Mouse (Mus musculus) kidney, embryonic 15.5 days (tissue): Measurements from ENCODE around the gene Pla2r1. TPM values are rescaled to one million over a fixed set of nuclear protein-coding genes. Genes with fewer than 3 reads are reported as not detected.

ENCODE experiments used
- ATAC-seq: fragments of 200-750 bp; cut with Nextera tagmentation; replicated peaks from 2 replicates; pipeline ENCODE4 v1.8.0; 2017; ENCODE audit warnings: moderate TSS enrichment; ENCODE audit not compliant: low FRiP score
- H3K27ac ChIP-seq: fragments of 300-500 bp; sonication (generic); 2 replicates; pipeline ENCODE4 v1.5.1; 2015; ENCODE audit warnings: mild to moderate bottlenecking, inconsistent platforms
- H3K27me3 ChIP-seq: fragments of 300-500 bp; sonication (generic); 2 replicates; pipeline ENCODE4 v1.6.1; 2015; ENCODE audit warnings: inconsistent platforms
- H3K36me3 ChIP-seq: fragments of 300-500 bp; sonication (generic); 2 replicates; pipeline ENCODE4 v1.6.1; 2015; ENCODE audit warnings: inconsistent platforms
- H3K4me1 ChIP-seq: fragments of 300-500 bp; sonication (generic); 2 replicates; pipeline ENCODE4 v1.6.1; 2015; ENCODE audit warnings: inconsistent platforms
- H3K4me2 ChIP-seq: fragments of 300-500 bp; sonication (generic); 2 replicates; pipeline ENCODE4 v1.6.1; 2015; ENCODE audit warnings: moderate library complexity, mild to moderate bottlenecking, inconsistent platforms
- H3K4me3 ChIP-seq: fragments of 300-500 bp; sonication (generic); replicated peaks from 2 replicates; pipeline ENCODE4 v1.5.1; 2015; ENCODE audit warnings: mild to moderate bottlenecking, inconsistent platforms
- H3K9ac ChIP-seq: fragments of 300-500 bp; sonication (generic); 2 replicates; pipeline ENCODE4 v1.6.1; 2015; ENCODE audit warnings: mild to moderate bottlenecking, inconsistent platforms
- H3K9me3 ChIP-seq: fragments of 300-500 bp; sonication (generic); replicated peaks from 2 replicates; pipeline ENCODE4 v1.6.1; 2016; ENCODE audit warnings: inconsistent platforms
- WGBS: fragments of 180-500 bp; shearing (Covaris S2); methylation state at CpG from one replicate; pipeline ENCODE4 v1.1.7; 2015; ENCODE audit warnings: mixed read lengths; 5-methylcytosine and 5-hydroxymethylcytosine counted together
- polyA plus RNA-seq: library from polyadenylated mRNA; unstranded; fragments of >200 nt; fragmentation: Nextera tagmentation; extraction: Ambion mirVana; gene quantifications from 2 replicates; pipeline ENCODE4 v1.2.1, GENCODE M21; 2015

Pla2r1 gene
- polyA plus RNA-seq, 1 experiment from 2014 or later, result 4.0 TPM

DNA sequence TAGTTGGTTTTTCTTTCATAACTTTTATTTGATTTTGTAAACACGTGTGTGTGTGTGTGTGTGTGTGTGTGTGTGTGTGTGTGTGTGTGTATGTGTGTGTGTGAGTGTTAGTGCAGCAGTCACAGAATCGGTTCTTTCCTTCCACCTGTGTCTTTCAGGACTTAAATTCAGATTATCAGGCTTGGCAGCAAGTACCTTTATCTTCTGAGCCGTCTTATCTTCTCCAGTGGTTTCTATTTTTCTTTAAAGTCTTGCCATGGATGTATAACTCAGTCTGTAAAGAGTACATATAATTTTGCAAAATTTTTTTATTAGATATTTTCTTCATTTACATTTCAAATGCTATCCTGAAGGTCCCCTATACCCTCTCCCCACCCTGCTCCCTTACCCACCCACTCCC, 165.7 kb downstream of the Pla2r1 start:
- Histone ChIP-seq H3K4me3 (no peak overlapping the region), H3K27me3 (peaks cover 3% of the 10 kb centered on the region; the same call in 1 of the 2 replicates), H3K27ac (no peak overlapping the region), H3K36me3 (no peaks in the 10 kb centered on the region), H3K9ac (no peak overlapping the region), H3K4me1 (peaks cover 12% of the 10 kb centered on the region), H3K4me2 (no peak overlapping the region), H3K9me3 (no peaks in the 10 kb centered on the region)
- WGBS, result 69% methylated on average over 3 of the region's 3 CpGs
- ATAC-seq, result no peak

DNA sequence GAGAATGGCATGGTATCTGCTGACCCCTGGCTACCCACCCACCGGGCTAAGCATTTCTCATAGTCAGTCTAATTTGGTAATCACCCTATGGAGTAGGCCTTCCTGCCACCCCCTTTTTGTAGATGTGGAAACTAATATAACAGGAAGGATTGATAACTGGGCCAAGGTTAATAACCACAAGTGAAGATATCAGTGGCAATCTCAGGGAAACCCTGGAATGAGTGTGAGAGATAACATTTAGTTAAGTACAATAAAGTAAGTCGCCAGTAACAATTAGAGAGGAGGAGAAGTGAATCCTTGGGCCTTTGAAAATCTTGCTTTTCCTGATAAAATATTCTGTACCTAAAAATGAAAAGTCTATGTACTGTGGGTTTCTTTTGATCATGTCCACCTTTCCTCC, 166.3 kb downstream of the Pla2r1 start:
- Histone ChIP-seq H3K36me3 (no peaks in the 10 kb centered on the region), H3K4me2 (no peak overlapping the region), H3K9ac (no peak overlapping the region), H3K27me3 (peaks cover 6% of the 10 kb centered on the region; the same call in 1 of the 2 replicates), H3K27ac (no peak overlapping the region), H3K4me1 (peaks cover 14% of the 10 kb centered on the region), H3K4me3 (no peak overlapping the region), H3K9me3 (no peaks in the 10 kb centered on the region)
- 81% methylated on average over 2 of the region's 2 CpGs for WGBS
- ATAC-seq, result no peak

DNA sequence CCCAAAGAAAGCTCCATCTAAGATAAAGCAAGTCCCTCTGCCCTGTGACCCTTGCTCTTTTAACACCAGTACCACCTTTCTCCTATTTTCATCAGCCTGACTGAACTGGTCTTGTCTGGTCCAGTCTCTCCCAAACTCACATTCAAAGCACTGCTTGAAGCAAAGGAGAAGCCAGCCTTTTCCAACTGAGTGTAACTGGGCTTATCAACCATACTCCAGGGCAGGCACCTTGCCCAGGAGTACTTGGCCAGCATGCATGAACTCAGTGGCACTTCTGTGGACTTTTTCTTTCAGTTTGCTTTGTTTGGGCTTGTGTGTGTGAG, 168.4 kb downstream of the Pla2r1 start:
- Histone ChIP-seq H3K4me2 (no peak overlapping the region), H3K4me1 (peaks cover 14% of the 10 kb centered on the region), H3K9me3 (no peaks in the 10 kb centered on the region), H3K27me3 (peaks cover 6% of the 10 kb centered on the region; the same call in 1 of the 2 replicates), H3K36me3 (no peaks in the 10 kb centered on the region), H3K9ac (no peak overlapping the region), H3K4me3 (no peak overlapping the region), H3K27ac (no peak overlapping the region)
- ATAC-seq, result no peak

DNA sequence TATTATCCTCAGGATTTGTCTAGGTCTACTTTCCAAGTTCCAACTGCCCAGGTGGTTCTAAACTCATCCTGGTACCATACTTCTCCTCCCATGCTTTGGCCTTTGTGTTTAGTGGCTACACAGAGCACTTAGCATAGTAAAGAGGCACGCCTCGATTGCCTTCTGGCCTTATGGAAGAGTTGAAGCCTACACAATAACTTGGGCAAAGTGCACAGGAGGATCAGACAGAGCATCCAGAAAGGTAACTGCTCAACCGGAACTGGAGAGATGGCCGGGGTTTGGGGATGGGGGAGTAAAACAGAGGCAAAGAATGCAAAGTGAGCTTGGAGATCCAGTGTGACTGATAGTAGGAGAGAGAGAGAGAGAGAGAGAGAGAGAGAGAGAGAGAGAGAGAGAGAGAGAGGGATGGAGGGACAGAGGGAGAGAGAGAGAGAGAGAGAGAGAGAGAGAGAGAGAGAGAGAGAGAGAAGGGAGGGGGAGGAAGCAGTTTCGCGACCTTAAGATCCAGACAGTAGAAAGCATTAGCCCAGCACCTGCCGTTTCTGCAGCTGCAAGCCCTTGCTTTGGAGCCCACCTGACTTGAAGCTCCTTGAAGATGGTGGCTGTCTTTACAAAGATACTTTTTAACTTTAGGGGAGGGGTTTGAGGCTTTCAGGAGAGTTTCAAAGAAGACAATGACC, 168.9 kb downstream of the Pla2r1 start:
- Histone ChIP-seq H3K4me2 (no peak overlapping the region), H3K27ac (no peak overlapping the region), H3K27me3 (peaks cover 6% of the 10 kb centered on the region; the same call in 1 of the 2 replicates), H3K36me3 (no peaks in the 10 kb centered on the region), H3K9me3 (no peaks in the 10 kb centered on the region), H3K4me3 (no peak overlapping the region), H3K9ac (no peak overlapping the region), H3K4me1 (peaks cover 14% of the 10 kb centered on the region)
- ATAC-seq, result no peak
- WGBS, result 46% methylated on average over 7 of the region's 7 CpGs

DNA sequence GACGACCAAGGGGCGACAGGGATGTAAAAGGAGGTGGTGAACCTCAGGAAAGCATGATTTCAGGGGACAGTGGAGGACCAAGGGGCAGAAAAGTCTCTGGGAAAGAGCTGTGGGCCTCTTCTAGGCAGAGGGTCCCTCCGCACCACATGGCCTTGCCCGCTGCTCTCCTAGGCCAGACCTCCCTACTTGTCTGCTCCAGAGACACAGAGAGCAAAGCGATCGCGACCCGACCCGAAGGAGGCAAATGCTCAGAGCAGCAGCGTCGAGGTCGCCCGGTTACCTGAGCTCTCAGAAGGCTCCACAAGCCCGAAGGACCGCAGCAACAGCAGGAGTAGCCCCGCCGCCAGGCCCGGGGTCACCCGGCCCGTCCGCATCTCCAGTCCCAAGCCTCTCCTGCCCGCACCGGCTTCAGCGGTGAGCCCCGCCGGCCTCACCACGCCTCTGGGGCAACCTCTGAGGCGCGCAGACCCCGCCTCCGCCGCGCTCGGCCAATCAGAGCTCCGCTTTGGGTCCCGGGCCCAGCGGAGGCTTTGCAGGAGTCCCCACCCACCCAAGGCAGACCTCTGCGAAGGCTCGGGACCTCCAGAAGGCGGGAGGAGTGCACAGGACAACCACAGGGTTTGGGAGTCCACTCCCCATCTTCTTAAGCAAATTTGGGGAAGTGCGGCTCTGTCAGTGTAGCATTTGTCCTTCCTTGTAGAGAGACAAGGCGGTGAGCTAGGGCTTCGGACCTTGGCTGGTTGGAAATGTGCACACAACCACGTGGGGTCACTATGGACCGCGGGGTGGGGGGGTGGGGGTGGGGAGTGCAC, 170.0 kb downstream of the Pla2r1 start, which contains the start of gene Ly75:
TSS of gene Ly75 (minus strand) at position 446 of the 812 bp plus-strand sequence.
- 2% methylated on average over 46 of the region's 46 CpGs for WGBS
- H3K4me2 ChIP-seq, result peak within 1 kb of the TSS; percentile 88
- no peaks in the 10 kb centered on the region for H3K36me3 ChIP-seq
- peak within 1 kb of the TSS; percentile 58 for H3K4me3 ChIP-seq
- no peak within 1 kb of the TSS for H3K27ac ChIP-seq
- peaks cover 6% of the 10 kb centered on the region; the same call in 1 of the 2 replicates for H3K27me3 ChIP-seq
- peak within 1 kb of the TSS; percentile 50; the same call in 1 of the 2 replicates for H3K9ac ChIP-seq
- no peaks in the 10 kb centered on the region for H3K9me3 ChIP-seq
- peak; percentile 100 for ATAC-seq
- peaks cover 14% of the 10 kb centered on the region for H3K4me1 ChIP-seq

DNA sequence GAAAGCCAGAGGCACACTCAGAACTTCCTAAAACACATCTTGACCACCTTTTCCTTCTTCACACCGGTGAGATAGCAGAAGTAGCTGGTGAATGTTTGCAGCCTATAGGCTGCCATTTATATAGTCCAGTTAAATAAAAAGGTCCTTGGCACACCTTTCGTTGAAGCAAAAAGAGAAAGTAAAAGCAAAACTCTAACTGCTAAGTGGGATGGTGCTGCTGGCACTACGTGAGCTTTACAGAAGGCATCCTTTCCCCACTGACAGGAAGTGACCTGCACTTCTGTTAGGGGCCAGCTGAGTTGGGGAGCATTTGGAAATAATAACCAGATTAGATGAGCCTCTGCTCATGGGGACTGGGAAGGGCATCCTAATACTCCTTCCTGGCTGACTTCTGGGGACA, 170.8 kb downstream of the Pla2r1 start:
- Histone ChIP-seq H3K36me3 (no peaks in the 10 kb centered on the region), H3K4me2 (peak overlapping the region; percentile 88), H3K27ac (no peak overlapping the region), H3K9me3 (no peaks in the 10 kb centered on the region), H3K27me3 (peaks cover 6% of the 10 kb centered on the region; the same call in 1 of the 2 replicates), H3K9ac (peak overlapping the region; percentile 50; the same call in 1 of the 2 replicates), H3K4me1 (peaks cover 14% of the 10 kb centered on the region), H3K4me3 (peak overlapping the region; percentile 58)
- WGBS, result 74% methylated on average over 3 of the region's 3 CpGs
- ATAC-seq, result no peak

DNA sequence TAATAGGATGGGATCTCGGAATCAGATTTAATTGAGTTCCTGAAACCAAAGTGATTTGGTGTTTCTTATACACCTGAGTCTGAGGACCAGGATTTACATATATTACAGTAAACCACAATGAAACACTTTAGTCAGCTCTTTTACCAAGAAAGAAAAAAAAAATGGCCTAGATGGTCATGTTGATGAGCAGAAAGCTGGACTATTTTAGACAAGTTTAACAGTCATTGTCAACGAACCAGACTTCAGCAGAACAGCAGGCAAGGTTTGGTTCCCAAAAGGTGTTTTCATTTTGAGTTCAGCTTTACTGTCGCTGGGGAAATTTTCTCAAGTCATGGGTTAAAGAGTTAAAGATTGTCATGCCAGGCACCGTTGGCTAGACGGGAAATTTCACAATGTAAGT, 175.8 kb downstream of the Pla2r1 start:
- H3K36me3 ChIP-seq, result no peaks in the 10 kb centered on the region
- WGBS, result 80% methylated on average over 5 of the region's 5 CpGs
- H3K4me1 ChIP-seq, result peaks cover under 1% of the 10 kb centered on the region
- H3K4me2 ChIP-seq, result no peak overlapping the region
- H3K4me3 ChIP-seq, result no peak overlapping the region
- no peak overlapping the region for H3K27ac ChIP-seq
- no peak overlapping the region for H3K9ac ChIP-seq
- ATAC-seq, result no peak
- peaks cover 3% of the 10 kb centered on the region; the same call in 1 of the 2 replicates for H3K27me3 ChIP-seq
- H3K9me3 ChIP-seq, result no peaks in the 10 kb centered on the region

DNA sequence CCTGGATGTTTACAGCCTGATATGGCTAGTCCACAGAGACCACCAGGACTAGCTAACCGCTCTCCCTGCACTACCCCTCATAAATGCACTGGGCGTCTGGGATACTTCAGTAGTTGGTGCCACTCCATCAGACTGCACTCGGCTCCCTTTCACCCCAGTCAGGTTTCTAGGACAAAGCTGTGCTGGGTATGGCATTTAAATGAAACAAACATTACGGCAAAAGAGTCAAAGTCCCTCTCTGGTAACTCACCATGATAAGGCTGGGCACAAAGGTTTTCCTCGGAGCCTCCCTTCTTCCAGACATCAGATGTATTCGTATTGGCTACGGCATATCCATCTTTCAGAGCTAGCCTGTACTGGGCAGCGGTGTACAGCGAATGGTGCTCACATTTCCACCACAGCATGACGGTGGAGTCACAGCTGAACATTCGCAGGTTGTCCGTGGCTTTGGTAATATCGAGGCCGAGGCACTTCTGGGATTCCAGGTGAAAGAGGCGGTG, 177.4 kb downstream of the Pla2r1 start:
- Histone ChIP-seq H3K27ac (no peak overlapping the region), H3K9me3 (no peaks in the 10 kb centered on the region), H3K4me3 (no peak overlapping the region), H3K27me3 (no peaks in the 10 kb centered on the region), H3K9ac (no peak overlapping the region), H3K4me1 (no peaks in the 10 kb centered on the region), H3K36me3 (no peaks in the 10 kb centered on the region), H3K4me2 (no peak overlapping the region)
- no peak for ATAC-seq
- WGBS, result 93% methylated on average over 15 of the region's 15 CpGs

DNA sequence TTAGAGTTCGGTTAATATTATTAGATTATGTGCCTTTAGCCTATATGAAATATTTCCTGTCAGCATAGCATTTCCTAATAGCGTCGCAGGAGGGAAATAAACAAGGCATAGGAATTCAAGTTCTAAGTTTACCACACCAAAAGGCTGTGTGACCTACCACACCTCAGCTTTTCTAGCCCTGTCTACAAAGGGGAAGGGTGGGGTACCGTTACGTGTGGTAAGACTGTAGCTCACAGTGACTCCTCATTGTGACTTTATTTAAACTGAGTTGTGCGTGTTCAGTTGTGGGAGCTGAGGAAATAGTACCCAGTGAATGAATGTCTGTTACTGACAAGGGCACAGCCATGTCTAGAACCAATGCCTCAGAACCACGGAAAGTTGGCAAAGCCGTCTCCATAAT, 178.0 kb downstream of the Pla2r1 start:
- WGBS, result 93% methylated on average over 8 of the region's 8 CpGs
- H3K9ac ChIP-seq, result no peak overlapping the region
- no peak overlapping the region for H3K27ac ChIP-seq
- H3K36me3 ChIP-seq, result no peaks in the 10 kb centered on the region
- H3K27me3 ChIP-seq, result no peaks in the 10 kb centered on the region
- no peaks in the 10 kb centered on the region for H3K9me3 ChIP-seq
- H3K4me1 ChIP-seq, result no peaks in the 10 kb centered on the region
- ATAC-seq, result no peak
- no peak overlapping the region for H3K4me2 ChIP-seq
- no peak overlapping the region for H3K4me3 ChIP-seq

DNA sequence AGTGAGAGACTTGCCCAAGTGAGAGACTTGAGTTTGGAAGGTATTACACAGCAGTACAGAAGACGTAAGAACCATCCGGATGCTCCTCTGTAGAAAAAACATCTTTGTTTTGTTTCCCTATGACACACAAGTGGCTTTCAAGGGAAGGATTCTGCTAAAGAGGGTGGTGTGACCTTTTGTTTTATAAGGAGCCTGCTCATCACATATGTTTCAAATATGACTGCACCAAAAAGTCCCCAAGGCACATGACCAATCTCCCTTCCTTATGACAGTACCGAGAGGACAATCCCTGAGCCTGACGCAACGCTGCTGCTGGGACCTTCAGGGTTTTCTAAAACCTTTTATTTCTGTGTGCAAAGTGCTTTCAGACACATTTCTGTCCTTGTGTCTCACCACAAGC, 182.9 kb downstream of the Pla2r1 start:
- Histone ChIP-seq H3K36me3 (no peaks in the 10 kb centered on the region), H3K9ac (no peak overlapping the region), H3K4me1 (no peaks in the 10 kb centered on the region), H3K9me3 (no peaks in the 10 kb centered on the region), H3K27ac (no peak overlapping the region), H3K4me3 (no peak overlapping the region), H3K27me3 (no peaks in the 10 kb centered on the region), H3K4me2 (no peak overlapping the region)
- WGBS, result 92% methylated on average over 5 of the region's 5 CpGs
- no peak for ATAC-seq

DNA sequence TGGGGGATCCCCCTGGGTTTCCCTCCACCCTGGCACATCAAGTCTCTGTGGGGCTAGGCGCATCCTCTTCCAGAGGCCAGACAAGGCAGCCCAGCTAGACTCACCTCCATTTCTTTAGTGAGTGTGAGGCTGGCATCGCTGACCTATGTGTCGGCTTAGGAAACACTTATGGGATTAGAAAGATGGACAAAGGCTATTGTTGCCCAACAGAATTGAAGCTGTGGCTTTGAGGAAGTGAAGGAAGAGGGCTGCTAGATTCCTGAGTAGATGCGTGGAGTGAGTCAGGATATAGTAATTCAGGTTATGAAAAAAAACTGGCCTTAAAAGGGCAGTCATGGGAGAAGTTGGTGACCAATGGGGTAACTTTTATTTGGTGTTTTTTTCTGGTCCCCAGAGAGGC, 183.7 kb downstream of the Pla2r1 start:
- H3K9me3 ChIP-seq, result no peaks in the 10 kb centered on the region
- H3K27ac ChIP-seq, result no peak overlapping the region
- WGBS, result 83% methylated on average over 4 of the region's 4 CpGs
- H3K9ac ChIP-seq, result no peak overlapping the region
- H3K4me2 ChIP-seq, result no peak overlapping the region
- no peak overlapping the region for H3K4me3 ChIP-seq
- H3K36me3 ChIP-seq, result no peaks in the 10 kb centered on the region
- H3K4me1 ChIP-seq, result no peaks in the 10 kb centered on the region
- no peak for ATAC-seq
- H3K27me3 ChIP-seq, result no peaks in the 10 kb centered on the region

DNA sequence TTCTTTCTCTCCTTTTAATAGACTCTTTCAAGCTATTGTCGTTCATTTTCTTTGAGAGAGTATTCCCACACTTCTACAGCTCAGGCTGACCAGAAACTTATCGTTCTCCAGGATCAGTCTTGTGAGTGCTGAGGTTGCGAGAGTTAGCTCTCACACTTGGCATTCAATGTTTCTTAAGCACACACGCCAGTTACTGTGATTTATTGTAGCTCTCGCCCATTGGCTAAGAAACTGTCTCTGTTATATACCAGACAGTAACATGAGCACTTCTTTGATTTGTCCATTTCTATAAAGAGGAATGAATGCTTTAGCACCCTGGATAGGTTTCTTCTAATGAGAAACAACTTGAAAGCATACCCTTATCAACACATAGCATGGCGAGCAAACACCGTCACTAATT, 185.2 kb downstream of the Pla2r1 start:
- Histone ChIP-seq H3K27ac (no peak overlapping the region), H3K36me3 (no peaks in the 10 kb centered on the region), H3K27me3 (no peaks in the 10 kb centered on the region), H3K4me3 (no peak overlapping the region), H3K4me1 (no peaks in the 10 kb centered on the region), H3K9ac (no peak overlapping the region), H3K4me2 (no peak overlapping the region), H3K9me3 (no peaks in the 10 kb centered on the region)
- no peak for ATAC-seq
- WGBS, result 80% methylated on average over 7 of the region's 7 CpGs
